Mouse (Mus musculus): Measurements from ENCODE around the gene Dhodh. TPM values are rescaled to one million over a fixed set of nuclear protein-coding genes. Genes with fewer than 3 reads are reported as not detected.

The Dhodh gene
- polyA plus RNA-seq, 1 experiment from 2014 or later: 45.3 TPM

- Histone ChIP-seq H3K4me3 (no peak overlapping the region), H3K9me3 (peaks cover 5% of the 10 kb centered on the region; the same call in 1 of the 2 replicates), H3K36me3 (no peaks in the 10 kb centered on the region), H3K27me3 (no peaks in the 10 kb centered on the region), H3K9ac (no peak overlapping the region), H3K4me1 (no peaks in the 10 kb centered on the region), H3K27ac (no peak overlapping the region), H3K4me2 (no peak overlapping the region)
- WGBS: 90% methylated on average over 3 of the region's 3 CpGs
- ATAC-seq (ENCODE audit: insufficient number of reproducible peaks, insufficient read depth, low FRiP score, low TSS enrichment, low read depth): no peak
These were observed 23.6 kb downstream of the Dhodh start for GRCm38 (mm10) chr8:109584830-109585229.

- ATAC-seq (ENCODE audit: insufficient number of reproducible peaks, insufficient read depth, low FRiP score, low TSS enrichment, low read depth): no peak
- 79% methylated on average over 4 of the region's 4 CpGs for WGBS
These were observed 24.2 kb downstream of the Dhodh start for GRCm38 (mm10) chr8:109584293-109584692.

GRCm38 (mm10) chr8:109578900-109579301, 29.6 kb downstream of the Dhodh start, which contains the start of gene Hp:
TSS of gene Hp (minus strand) at chr8:109579172.
- Histone ChIP-seq H3K4me1 (no peaks in the 10 kb centered on the region), H3K27me3 (no peaks in the 10 kb centered on the region), H3K9me3 (peaks cover 1% of the 10 kb centered on the region; the same call in 1 of the 2 replicates), H3K9ac (no peak within 1 kb of the TSS), H3K4me3 (no peak within 1 kb of the TSS), H3K36me3 (no peaks in the 10 kb centered on the region), H3K4me2 (no peak within 1 kb of the TSS), H3K27ac (no peak within 1 kb of the TSS)
- ATAC-seq (ENCODE audit: insufficient number of reproducible peaks, insufficient read depth, low FRiP score, low TSS enrichment, low read depth): no peak
- WGBS: 60% methylated on average over 8 of the region's 8 CpGs

More at GRCm38 (mm10) chr8:109584293-109584692, 24.2 kb downstream of the Dhodh start:
- Histone ChIP-seq H3K9ac (no peak overlapping the region), H3K9me3 (peaks cover 5% of the 10 kb centered on the region; the same call in 1 of the 2 replicates), H3K4me2 (no peak overlapping the region), H3K27ac (no peak overlapping the region), H3K4me1 (no peaks in the 10 kb centered on the region), H3K36me3 (no peaks in the 10 kb centered on the region), H3K27me3 (no peaks in the 10 kb centered on the region), H3K4me3 (no peak overlapping the region)

- no peak overlapping the region for H3K27ac ChIP-seq
- no peaks in the 10 kb centered on the region for H3K9me3 ChIP-seq
- ATAC-seq (ENCODE audit: insufficient number of reproducible peaks, insufficient read depth, low FRiP score, low TSS enrichment, low read depth): no peak
- H3K9ac ChIP-seq: no peak overlapping the region
- H3K36me3 ChIP-seq: 0 out of 2 replicates have a peak, but pooled peaks cover 13% of the 10 kb centered on the region
- WGBS: 72% methylated on average over 4 of the region's 4 CpGs
- H3K4me3 ChIP-seq: no peak overlapping the region
- no peaks in the 10 kb centered on the region for H3K27me3 ChIP-seq
- no peaks in the 10 kb centered on the region for H3K4me1 ChIP-seq
- H3K4me2 ChIP-seq: no peak overlapping the region
These were observed 32.2 kb downstream of the Dhodh start for GRCm38 (mm10) chr8:109576311-109576710.

DNA sequence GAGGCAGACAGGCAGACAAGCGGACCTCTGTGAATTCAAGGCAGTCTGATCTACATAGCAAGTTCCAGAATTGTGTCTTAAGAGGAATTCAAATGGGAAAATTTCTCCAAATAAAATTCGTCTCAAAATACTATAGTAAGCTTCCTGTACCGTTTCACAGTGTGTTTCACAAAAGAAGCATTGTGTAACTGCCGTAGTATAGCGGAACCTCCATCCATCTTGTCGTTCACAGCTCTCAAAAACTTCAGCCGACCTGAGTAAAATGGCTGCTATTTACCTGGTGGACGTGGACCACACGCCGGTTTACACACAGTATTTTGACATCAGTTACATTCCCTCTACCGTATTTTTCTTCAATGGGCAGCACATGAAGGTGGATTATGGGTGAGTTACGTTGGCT, 37.3 kb downstream of the Dhodh start:
- H3K4me1 ChIP-seq: peaks cover 7% of the 10 kb centered on the region
- peaks cover 31% of the 10 kb centered on the region; the same call in 1 of the 2 replicates for H3K36me3 ChIP-seq
- WGBS: 89% methylated on average over 12 of the region's 12 CpGs
- H3K4me2 ChIP-seq: no peak overlapping the region
- no peak overlapping the region for H3K9ac ChIP-seq
- no peak overlapping the region for H3K4me3 ChIP-seq
- H3K27ac ChIP-seq: no peak overlapping the region
- H3K9me3 ChIP-seq: no peaks in the 10 kb centered on the region
- H3K27me3 ChIP-seq: no peaks in the 10 kb centered on the region
- ATAC-seq (ENCODE audit: insufficient number of reproducible peaks, insufficient read depth, low FRiP score, low TSS enrichment, low read depth): no peak

GRCm38 (mm10) chr8:109565498-109566333, 42.8 kb downstream of the Dhodh start, which contains the start of the genes Dhx38 and Txnl4b:
TSS of gene Dhx38 (minus strand) at chr8:109565861.
TSS of gene Txnl4b (plus strand) at chr8:109565892.
- H3K9me3 ChIP-seq: no peaks in the 10 kb centered on the region
- ATAC-seq (ENCODE audit: insufficient number of reproducible peaks, insufficient read depth, low FRiP score, low TSS enrichment, low read depth): peak; percentile 100
- H3K27ac ChIP-seq: peak within 1 kb of the TSS; percentile 93
- peak within 1 kb of the TSS; percentile 95 for H3K9ac ChIP-seq
- H3K4me3 ChIP-seq: peak within 1 kb of the TSS; percentile 96
- no peaks in the 10 kb centered on the region for H3K27me3 ChIP-seq
- H3K4me1 ChIP-seq: peaks cover 16% of the 10 kb centered on the region
- H3K36me3 ChIP-seq: peaks cover 35% of the 10 kb centered on the region
- H3K4me2 ChIP-seq: peak within 1 kb of the TSS; percentile 79
- WGBS: under 1% methylated on average over 52 of the region's 52 CpGs

GRCm38 (mm10) chr8:109564766-109565165, 43.7 kb downstream of the Dhodh start:
- Histone ChIP-seq H3K4me3 (peak overlapping the region; percentile 96), H3K27ac (peak overlapping the region; percentile 93; the same call in 1 of the 2 replicates), H3K36me3 (peaks cover 38% of the 10 kb centered on the region), H3K4me1 (peaks cover 16% of the 10 kb centered on the region), H3K9ac (peak overlapping the region; percentile 95), H3K27me3 (no peaks in the 10 kb centered on the region), H3K4me2 (peak overlapping the region; percentile 79), H3K9me3 (no peaks in the 10 kb centered on the region)
- no peak for ATAC-seq (ENCODE audit: insufficient number of reproducible peaks, insufficient read depth, low FRiP score, low TSS enrichment, low read depth)
- WGBS: 7% methylated on average over 10 of the region's 10 CpGs

DNA sequence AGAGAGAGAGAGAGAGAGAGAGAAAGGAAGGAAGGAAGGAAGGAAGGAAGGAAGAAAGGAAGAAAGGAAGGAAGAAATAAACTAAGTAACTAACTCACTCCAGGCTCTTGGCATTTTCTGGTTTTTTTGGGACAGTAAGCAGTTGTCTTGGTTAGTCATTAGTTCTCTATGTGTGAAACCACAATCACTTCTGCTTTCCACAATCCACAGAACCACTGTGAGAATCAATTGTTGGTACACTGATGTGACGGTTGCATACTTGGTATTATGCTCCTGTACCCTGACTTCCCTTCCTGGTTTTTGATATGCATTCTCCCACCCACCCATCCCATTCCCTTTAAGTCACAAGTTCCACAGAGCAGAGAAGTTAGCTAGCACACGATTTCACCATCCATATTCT, 44.6 kb downstream of the Dhodh start:
- peak overlapping the region; percentile 79 for H3K4me2 ChIP-seq
- peaks cover 16% of the 10 kb centered on the region for H3K4me1 ChIP-seq
- no peaks in the 10 kb centered on the region for H3K9me3 ChIP-seq
- ATAC-seq (ENCODE audit: insufficient number of reproducible peaks, insufficient read depth, low FRiP score, low TSS enrichment, low read depth): no peak
- H3K36me3 ChIP-seq: peaks cover 40% of the 10 kb centered on the region
- 69% methylated on average over 2 of the region's 2 CpGs for WGBS
- no peak overlapping the region for H3K9ac ChIP-seq
- H3K4me3 ChIP-seq: peak overlapping the region; percentile 96; the same call in 1 of the 2 replicates
- no peaks in the 10 kb centered on the region for H3K27me3 ChIP-seq
- no peak overlapping the region for H3K27ac ChIP-seq

DNA sequence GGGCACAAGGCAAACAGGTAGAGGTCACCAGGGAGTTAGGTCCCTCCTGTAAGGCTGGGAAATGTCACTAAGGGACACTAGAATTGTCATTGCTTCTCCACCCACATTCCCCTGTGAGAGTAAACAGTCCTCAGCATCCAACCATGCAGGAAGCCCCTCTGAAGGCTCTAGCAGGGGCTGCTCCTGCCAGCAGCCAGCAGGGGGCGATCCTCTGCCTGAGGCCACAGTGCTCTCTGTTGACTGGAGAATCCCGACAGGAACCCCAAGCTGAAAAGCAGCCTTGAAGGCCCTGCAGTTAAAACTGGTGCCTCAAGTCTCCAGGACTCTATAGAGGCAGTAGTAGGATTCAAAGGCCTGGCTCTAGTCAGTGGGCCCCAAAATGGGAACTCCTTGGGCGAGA, 56.8 kb downstream of the Dhodh start:
- H3K9me3 ChIP-seq: no peaks in the 10 kb centered on the region
- no peak overlapping the region for H3K27ac ChIP-seq
- H3K9ac ChIP-seq: no peak overlapping the region
- no peak overlapping the region for H3K4me2 ChIP-seq
- peaks cover 100% of the 10 kb centered on the region for H3K36me3 ChIP-seq
- no peak for ATAC-seq (ENCODE audit: insufficient number of reproducible peaks, insufficient read depth, low FRiP score, low TSS enrichment, low read depth)
- no peaks in the 10 kb centered on the region for H3K27me3 ChIP-seq
- 42% methylated on average over 3 of the region's 3 CpGs for WGBS
- no peaks in the 10 kb centered on the region for H3K4me1 ChIP-seq
- H3K4me3 ChIP-seq: no peak overlapping the region

GRCm38 (mm10) chr8:109544049-109544448, 64.4 kb downstream of the Dhodh start:
- Histone ChIP-seq H3K4me2 (no peak overlapping the region), H3K27me3 (no peaks in the 10 kb centered on the region), H3K4me3 (no peak overlapping the region), H3K9ac (no peak overlapping the region), H3K4me1 (peaks cover 15% of the 10 kb centered on the region; the same call in 1 of the 2 replicates), H3K27ac (no peak overlapping the region), H3K9me3 (no peaks in the 10 kb centered on the region), H3K36me3 (peaks cover 33% of the 10 kb centered on the region)
- 53% methylated on average over 3 of the region's 3 CpGs for WGBS
- no peak for ATAC-seq (ENCODE audit: insufficient number of reproducible peaks, insufficient read depth, low FRiP score, low TSS enrichment, low read depth)

- Histone ChIP-seq H3K27me3 (no peaks in the 10 kb centered on the region), H3K27ac (peak overlapping the region; percentile 66; the same call in 1 of the 2 replicates), H3K9ac (no peak overlapping the region), H3K36me3 (peaks cover 22% of the 10 kb centered on the region), H3K4me3 (no peak overlapping the region), H3K4me2 (no peak overlapping the region), H3K4me1 (peaks cover 15% of the 10 kb centered on the region; the same call in 1 of the 2 replicates), H3K9me3 (no peaks in the 10 kb centered on the region)
- ATAC-seq (ENCODE audit: insufficient number of reproducible peaks, insufficient read depth, low FRiP score, low TSS enrichment, low read depth): no peak
- WGBS: 74% methylated on average over 8 of the region's 8 CpGs
These were observed 65.5 kb downstream of the Dhodh start for GRCm38 (mm10) chr8:109542748-109543519.

Data from embryonic facial prominence, embryonic 13.5 days (tissue).